Mouse (Mus musculus) cerebellum, postnatal 10 days (tissue): Measurements from ENCODE around the gene Pax7.

Source experiments
- DNase-seq, 2 experiments: peaks; one replicate each; pipeline ENCODE4 v3.0.0; 2021; ENCODE audit warnings: mixed read lengths in 2 of 2

Pax7 gene

GRCm38 (mm10) chr4:139830581-139831387, 2.5 kb downstream of the Pax7 start:
- no peak for DNase-seq

DNA sequence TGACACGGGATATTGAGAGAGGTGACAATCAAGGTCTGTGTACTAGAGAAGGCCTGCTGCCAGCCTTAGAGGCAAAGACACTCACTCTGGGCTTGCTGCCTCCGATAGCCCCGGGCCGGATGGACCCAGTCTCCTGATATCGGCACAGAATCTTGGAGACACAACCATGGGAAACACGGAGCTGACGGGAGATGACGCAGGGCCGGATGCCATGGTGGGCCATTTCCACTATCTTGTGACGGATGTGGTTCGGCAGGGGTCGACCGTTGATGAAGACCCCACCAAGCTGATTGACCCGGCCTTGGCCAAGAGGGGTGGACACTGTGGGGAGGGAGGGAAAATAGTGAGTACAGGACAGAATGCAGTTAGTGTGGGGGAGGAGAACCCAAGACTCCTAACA, 3.3 kb downstream of the Pax7 start:
- no peak for DNase-seq

- DNase-seq: no peak
Measured at GRCm38 (mm10) chr4:139828871-139829590, 4.3 kb downstream of the Pax7 start.

DNA sequence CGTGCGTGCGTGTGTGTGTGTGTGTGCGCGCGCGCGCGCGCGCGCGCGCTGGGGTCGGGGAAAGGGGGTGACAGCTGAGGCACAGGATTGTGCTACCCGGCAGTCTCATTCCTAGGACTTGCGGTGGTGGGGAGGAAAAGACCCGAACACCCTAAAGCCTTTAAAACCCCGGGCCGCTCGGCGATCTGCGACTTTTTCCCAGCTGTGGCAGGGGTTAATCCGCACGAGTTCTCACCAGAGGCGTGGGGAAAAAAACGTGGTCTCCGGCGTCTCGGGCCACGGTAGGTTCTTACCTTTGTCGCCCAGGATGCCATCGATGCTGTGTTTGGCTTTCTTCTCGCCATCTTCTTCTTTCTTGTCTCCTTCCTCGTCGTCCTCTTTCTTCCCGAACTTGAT, 5.0 kb downstream of the Pax7 start:
- no peak for DNase-seq

DNA sequence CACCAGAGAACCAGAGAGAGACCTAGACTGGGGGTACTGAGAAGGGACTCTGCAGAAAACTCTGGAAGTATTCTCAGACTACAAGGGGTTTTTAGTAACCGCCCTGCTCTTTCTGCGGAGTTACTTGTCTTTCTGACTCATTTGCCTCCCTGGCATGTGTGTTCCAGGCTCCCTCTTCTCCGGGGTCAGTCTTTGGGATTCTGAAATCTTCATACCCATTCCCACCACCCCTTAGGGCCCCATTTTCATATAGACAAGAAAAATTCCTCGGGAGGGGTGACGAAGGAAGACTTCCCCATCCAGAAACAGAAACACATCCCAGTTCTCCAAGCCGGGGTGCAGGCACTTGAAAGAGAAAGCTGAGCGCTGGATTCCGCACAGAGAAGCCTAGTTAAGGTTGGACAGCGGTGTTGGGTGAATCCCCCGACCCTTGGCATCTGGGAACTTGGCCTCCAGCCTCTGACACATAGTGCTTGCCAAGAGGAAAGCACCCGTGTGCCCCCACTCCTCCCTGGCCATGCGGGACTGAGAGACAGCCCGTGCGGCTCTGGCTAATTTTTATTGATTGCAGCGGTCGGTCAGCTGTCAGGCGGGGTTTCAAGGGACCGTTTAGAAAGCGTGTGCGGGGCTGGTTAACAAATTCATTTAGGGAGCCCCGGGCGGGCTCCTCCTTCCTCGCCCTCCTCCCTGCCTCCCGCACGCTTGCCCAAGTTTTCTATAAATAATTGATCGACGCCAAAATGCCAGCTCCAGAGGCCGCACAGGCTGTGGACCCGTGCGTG, 5.6 kb downstream of the Pax7 start:
- no peak for DNase-seq

- no peak for DNase-seq
Measured at GRCm38 (mm10) chr4:139826231-139826630, 7.1 kb downstream of the Pax7 start.

- no peak for DNase-seq
Measured at GRCm38 (mm10) chr4:139825326-139826112, 7.8 kb downstream of the Pax7 start.

GRCm38 (mm10) chr4:139824572-139825325, 8.6 kb downstream of the Pax7 start:
- DNase-seq: no peak

DNA sequence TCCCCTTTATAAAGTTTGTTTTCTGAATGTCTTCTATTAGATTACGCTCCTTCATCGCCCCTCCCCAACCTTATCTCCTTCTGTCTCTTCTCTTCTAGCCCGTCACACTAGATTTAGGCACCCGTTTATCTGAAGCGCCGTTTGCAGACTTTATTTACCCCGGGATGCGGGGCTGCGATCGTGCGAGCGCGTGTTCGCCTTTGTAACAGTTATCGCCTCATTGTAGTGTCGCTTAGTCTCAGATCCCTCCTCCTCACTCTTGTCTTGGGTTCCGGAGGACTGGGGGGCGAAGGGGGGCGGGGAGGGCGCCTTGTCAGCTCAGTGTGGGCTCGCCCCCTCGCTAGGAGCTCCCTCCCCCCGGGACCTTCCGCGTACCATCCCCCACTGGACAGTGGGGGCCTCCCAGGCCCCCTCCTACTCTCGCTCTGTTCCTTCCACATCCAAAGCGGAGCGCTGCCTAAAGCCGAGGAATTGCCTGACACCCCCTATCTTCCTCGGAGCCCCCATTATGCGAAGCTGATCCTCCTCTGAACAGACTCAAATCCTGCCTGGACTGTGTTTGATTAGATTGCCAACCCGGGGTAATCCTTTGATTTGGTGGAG, 9.4 kb downstream of the Pax7 start:
- DNase-seq: no peak

GRCm38 (mm10) chr4:139823138-139823869, 10.0 kb downstream of the Pax7 start:
- DNase-seq: peak; percentile 51 to 55

- no peak for DNase-seq
Measured at GRCm38 (mm10) chr4:139822214-139823137, 10.9 kb downstream of the Pax7 start.

- peak; percentile 51 to 53 for DNase-seq
Measured at GRCm38 (mm10) chr4:139821491-139822160, 11.7 kb downstream of the Pax7 start.

- DNase-seq: peak in 1 of 2 experiments; percentile 31
Measured at GRCm38 (mm10) chr4:139821071-139821470, 12.3 kb downstream of the Pax7 start.

DNA sequence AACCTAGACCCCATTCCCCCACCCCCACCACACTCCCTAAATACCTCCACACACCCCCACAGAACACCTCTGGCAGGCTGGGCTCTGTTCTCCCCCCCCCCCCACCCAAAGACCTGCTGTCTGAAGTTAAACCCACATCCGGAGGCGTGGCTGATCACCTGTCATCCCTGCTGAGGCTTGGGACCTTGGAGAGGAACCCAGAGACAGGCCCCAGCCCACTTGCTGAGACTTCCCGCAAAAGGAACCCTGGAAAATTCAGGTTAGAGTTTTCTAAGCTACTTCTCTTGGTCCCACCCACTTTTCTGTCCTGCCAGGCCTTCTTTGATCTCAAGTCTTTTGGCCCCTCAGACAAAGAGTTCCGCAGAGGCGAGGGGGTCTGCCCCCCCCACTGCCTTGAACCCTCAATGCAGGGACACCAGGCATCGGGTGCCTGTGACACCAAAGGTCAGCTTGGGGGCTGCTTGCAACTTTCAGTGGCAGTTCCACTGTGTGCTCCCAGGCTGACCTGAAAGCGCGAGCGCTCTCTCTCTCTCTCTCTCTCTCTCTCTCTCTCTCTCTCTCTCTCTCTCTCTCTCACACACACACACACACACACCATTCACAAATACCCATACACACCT, 13.8 kb downstream of the Pax7 start:
- no peak for DNase-seq

- DNase-seq: no peak
Measured at GRCm38 (mm10) chr4:139818163-139818562, 15.2 kb downstream of the Pax7 start.

GRCm38 (mm10) chr4:139813371-139813960, 19.9 kb downstream of the Pax7 start:
- no peak for DNase-seq

GRCm38 (mm10) chr4:139811901-139812300, 21.4 kb downstream of the Pax7 start:
- DNase-seq: no peak

DNA sequence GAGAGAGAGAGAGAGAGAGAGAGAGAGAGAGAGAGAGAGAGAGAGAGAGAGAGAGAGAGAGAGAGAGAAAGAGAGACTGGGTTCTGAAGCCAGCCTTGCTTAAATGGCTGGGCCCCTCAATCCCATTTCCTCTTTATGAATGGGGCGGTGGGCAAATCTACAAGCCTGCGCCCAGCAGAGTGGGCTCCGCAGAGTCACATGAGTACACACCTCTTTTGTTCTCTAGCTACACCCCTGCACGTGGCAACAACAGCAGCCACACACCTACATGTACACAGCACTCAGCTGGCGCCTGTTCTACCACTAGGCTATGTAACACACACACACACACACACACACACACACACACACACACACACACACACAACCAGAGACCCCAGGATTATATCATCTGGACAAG, 21.9 kb downstream of the Pax7 start:
- DNase-seq: no peak
